Mouse (Mus musculus) left cerebral cortex, adult 11 months (tissue): ENCODE data around the gene Fam129a.
"Not testable (repeated sequence)": the region's sequence is repeated elsewhere in the genome, so short reads cannot be mapped to it uniquely, and the experiment has no call there.

Source experiments
- DNase-seq: peaks from one replicate; pipeline ENCODE4 v3.0.0; 2022; ENCODE audit warnings: low spot score

Gene Fam129a

GRCm38 (mm10) chr1:151584182-151584471 lies 13.1 kb downstream of the Fam129a start:
- no peak for DNase-seq

DNA sequence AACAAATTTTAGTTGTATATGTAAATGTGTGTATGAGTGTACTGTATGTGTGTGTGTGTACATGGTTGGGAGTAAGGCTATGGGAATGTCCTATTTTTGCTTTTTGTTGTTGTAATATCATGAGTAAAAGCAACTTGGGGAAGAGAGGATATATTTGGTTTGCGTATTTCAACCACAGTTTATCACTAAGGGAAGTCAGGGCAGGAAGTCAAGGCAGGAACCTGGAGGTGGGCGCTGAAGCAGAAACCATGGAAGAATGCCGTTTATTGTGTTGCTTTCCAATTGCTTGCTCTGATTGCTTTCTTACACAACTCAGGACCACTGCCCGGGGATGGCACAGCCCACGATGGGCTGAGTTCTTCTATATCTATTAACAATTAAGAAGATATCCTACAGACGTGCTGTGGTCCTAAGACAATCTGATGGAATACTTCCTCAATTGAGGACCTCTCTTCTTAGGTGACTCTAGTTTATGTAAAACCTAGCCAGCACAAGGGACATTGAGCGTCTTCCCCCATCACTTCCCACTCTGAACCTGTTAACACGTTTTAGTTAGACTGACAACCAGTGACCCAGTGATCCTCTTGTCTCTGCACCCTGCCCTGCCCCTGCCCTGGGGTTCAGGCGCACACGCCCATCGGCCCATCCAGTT lies 13.7 kb downstream of the Fam129a start:
- no peak for DNase-seq

DNA sequence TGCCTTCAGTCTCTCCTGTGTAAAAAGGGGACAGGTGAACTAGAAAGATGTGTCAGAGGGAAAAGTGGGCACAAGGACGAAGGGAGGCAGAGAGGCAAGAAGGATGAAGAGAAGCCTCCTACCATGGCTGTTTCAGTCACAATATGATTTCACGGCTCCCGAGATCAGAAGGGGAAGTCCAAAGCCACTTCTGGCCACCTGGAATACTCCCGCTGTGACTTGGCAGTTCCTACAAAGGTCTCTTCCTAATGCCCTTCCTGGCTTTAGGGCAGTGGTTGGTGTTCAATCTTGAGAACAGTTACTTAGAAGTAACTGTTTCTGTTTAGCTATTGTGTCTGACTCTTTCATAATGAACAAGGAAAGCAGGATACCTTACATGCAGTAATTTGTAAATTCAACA lies 14.7 kb downstream of the Fam129a start:
- DNase-seq: no peak

GRCm38 (mm10) chr1:151592085-151593017 lies 21.4 kb downstream of the Fam129a start:
- no peak for DNase-seq

GRCm38 (mm10) chr1:151594906-151595305 lies 23.9 kb downstream of the Fam129a start:
- no peak for DNase-seq

DNA sequence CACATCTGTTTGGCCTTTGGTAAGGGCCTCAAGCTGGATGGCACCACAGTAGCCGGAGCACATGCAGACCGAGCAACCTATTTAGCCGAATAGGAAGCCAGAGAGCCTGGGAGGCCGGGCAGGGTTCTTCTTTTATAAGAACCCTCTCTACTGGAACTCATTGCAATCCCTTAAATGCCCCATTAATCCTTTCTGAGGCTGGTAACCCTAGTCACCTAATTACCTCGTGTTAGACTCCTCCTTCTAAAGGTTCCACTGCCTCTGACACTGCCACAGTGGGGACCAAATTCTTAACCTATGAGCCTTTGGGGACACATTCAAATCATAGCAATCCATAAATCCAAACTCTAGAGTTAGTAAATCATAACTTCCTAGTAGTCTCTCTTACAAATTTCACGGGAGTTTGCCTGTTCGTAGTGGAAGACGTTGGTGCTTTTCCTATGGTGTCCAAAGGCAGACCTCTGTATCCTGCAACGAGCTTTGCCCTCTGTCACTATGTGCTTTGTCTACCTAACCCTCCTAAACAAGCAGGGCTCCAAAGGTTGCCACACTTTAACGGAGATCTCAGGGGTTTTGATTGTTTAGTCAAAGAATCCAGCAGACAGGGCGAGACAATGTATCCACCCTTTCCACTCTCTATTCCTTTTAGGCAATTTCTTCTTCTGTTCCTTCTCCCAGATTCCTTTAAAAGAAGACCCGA lies 24.8 kb downstream of the Fam129a start:
- DNase-seq: no peak

DNA sequence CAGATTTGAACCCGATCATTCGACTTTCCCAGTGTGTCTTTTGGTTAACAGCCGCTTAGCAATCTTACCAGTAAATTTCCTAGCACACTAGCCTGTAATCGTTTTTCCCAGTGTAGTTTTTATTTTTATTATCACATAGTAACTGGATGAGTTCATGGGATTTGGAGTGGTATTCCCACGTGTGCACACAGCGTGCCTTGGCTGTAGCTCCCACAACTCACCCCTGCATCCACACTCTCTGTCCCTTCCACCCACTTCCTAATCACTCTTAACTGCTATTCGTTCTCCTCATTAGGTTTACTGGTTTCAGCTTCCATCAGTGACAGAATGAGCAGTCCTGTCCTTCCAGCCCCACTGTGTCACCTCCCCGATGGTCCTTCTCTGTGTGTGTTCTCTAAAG lies 25.6 kb downstream of the Fam129a start:
- DNase-seq: no peak

DNA sequence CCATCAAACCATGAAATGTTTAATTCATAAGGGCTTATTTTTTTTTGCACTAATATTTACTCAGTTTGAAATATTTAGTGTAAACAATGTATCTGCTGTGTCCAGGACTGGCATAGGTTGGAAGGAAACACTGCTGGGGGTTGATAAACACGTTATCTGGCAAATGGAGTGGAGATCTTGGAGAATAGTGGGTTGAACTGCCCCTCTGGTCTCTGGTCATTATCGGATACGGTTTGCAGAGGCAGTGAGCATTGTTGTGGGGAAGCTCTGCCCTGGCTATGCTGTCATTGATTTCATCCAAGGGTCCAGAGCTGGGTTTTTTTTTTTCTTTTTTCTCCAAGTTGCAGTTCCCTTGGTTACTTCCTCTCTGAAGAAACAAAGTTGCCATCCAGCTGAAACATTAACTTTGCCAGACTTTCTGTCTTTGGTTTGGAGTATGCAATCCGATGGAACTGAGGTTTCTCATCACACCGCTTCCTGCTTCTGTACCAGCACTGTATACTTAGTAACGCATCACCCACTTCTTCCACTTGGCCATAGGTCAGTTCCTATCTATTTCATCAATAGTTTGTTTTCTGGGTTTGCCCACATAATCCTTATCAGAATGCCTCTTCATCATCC lies 26.8 kb downstream of the Fam129a start:
- DNase-seq: no peak

DNA sequence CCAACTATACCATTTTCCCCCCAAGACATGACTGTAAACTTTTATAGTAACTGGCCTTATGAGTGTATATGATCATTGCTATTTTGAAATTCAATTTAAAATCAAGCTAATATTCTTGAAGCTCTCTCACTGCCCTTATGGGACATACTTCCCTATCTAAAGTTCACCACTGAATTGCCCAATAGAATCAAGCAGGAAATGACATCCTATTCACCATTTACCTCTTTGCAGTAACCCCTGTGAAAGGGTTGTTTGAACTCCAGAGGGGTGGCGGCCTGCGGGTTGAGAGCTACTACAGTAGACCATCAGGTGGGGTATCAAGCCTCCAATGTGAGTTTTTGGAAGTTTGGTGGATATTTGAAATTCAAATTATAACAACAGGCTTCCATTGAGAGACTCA lies 27.9 kb downstream of the Fam129a start:
- DNase-seq: no peak

DNA sequence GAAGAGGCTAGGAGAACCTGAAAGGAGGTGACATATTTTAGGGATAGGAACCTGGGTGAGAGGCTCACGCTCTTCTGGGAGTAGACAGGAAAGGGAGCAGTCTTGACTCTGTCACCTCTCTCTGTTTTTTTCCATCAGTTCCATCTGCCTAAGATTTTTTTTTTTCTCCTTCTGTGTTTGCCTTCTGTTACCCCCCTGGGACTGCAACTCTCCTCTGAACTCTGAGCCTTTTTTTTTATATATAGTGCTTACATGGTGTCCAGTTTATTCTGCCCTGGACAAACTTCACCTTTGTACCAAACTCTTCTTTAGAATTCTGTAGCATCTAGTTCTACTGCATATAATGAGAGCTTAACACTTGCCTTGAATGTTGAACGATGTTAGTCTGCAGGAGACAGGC lies 33.3 kb downstream of the Fam129a start:
- DNase-seq: no peak

DNA sequence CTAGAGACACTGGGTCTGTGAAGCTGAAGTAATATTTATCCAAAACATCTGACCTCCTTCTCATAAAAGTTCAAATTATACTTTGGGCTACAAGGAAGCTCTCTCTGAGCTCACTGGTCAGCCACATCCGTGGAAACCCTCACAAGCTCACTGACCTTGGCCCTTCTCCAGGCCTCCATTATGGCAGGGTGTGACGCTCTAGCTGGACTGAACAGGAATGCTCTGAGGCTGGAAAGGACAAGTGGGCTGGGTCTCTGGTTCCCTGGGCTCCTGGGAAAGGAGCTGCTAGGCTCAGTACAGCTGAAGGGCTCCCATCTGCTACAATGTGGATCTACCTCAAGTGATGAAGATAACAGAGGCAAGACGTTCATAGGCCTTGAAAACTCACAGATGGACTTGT lies 37.0 kb downstream of the Fam129a start:
- DNase-seq: not testable (repeated sequence)

- DNase-seq: no peak
Observed at GRCm38 (mm10) chr1:151610621-151611020, 39.6 kb downstream of the Fam129a start.

DNA sequence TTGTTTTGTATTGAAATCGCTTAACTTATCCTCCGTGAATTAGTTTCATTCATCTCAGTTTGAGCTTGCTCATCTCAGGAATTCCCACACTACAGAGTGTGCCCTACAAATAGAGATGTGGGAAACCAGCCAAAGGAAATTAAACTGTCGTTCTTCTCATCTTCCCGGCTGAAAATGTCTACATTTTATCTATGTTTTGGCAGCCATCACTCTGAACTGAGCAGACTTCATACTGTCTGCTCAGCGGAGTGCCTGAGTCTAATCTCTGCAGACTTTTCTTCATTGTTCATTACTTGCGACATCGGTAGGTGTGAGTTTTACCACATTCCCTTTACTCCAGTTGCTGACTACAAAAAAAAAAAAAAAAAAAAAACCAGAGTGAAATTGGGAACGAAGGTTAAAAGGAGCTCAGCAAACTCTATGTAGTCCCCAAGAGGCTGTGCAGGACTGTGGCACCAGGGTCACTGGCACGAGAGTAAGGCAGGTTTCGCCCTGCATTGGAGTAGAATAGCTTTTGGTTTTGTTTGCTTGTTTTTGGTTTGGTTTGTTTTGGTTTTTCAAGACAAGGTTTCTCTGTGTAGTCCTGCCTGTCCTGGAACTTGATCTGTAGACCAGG lies 43.4 kb downstream of the Fam129a start:
- no peak for DNase-seq

GRCm38 (mm10) chr1:151615625-151616024 lies 44.6 kb downstream of the Fam129a start:
- no peak for DNase-seq

DNA sequence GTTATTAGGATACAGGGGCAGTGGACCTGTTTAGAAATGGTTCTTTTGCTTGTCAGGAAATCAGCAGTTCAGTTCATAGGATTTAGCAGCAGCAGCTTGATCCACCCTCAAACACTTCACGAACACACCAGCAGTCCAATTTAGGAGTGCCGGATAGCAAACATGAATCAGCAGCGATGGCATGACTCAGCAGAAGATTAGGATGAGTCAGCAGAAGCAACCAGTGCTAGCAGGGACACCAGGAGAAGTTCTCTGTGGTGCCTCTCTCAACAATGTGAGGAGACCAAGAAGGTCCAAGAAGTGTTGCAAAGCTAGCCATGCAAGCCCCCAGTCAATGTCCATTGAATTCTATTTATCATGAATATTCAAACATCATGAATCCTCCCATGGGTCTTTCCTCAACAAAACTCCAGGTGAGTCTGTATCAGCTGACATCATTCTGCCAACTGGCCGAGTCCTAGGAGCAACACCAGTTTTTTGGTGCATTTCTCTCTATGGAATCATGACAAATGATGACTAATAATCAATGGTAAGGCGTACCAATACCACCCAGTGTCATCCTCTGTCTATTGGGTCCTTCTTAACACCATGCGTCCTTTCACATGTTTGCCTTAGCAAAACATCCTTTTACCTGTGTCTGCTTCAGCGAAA lies 45.7 kb downstream of the Fam129a start:
- no peak for DNase-seq

GRCm38 (mm10) chr1:151618251-151618650 lies 47.3 kb downstream of the Fam129a start:
- DNase-seq: no peak

DNA sequence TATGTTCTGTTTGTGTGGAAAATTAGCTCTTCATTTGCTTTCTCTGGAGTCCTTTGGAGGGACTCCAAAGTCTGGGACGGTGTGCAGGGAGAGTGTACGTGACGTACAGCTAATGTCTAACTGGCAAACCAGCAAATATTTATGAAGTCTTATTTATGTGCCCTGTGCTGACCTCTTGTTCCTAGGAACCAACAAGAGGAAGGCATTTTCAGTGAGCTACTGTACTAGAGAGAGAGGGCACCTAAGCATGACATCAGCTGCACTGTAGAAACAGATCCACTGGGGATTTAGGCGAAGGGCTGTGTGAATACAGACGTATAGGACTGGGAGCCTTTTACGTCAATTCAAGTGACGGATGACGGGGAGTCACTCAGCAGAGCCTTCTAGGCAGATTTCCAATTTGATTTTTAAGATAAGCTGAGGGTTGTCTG lies 48.3 kb downstream of the Fam129a start:
- no peak for DNase-seq

GRCm38 (mm10) chr1:151620730-151621129 lies 49.7 kb downstream of the Fam129a start:
- DNase-seq: no peak

GRCm38 (mm10) chr1:151624442-151625226 lies 53.6 kb downstream of the Fam129a start:
- DNase-seq: no peak

- no peak for DNase-seq
Observed at GRCm38 (mm10) chr1:151625260-151625659, 54.3 kb downstream of the Fam129a start.

DNA sequence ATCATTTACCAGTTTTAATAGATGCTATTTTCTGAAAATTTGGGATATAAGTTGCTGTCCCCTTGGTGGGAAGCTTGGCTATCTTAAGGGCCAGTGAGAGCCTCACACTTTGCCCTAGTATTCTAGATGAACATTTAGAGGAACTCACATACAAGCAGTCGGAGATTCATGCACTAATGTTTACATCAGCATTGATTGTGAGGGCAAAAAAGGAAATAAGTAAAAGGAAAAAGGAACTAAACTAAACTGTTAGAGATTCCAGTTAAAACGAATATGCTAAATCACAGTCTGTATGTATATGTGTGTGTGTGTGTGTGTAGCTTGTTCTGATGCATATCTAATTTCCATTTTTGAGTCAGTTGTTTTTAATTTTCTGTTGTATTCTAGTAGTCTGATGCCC lies 54.7 kb downstream of the Fam129a start:
- no peak for DNase-seq
